Mouse (Mus musculus) liver, embryonic 14.5 days (tissue): Measurements from ENCODE around the gene Ap5z1.

Experiments
- CTCF ChIP-seq: IDR thresholded peaks from 2 replicates; pipeline ENCODE4 v1.5.1; 2016; ENCODE audit warnings: antibody characterized with exemption, low read depth, control low read depth
- EP300 ChIP-seq: IDR thresholded peaks from 2 replicates; pipeline ENCODE4 v1.6.1; 2016; ENCODE audit warnings: antibody characterized with exemption, low read depth

- TF ChIP-seq CTCF (no peak), EP300 (no peak)
Measured at GRCm38 (mm10) chr5:142489955-142490707, 26.4 kb downstream of the Ap5z1 start.
